Mouse (Mus musculus): Measurements from ENCODE around the gene Ppia. TPM values are rescaled to one million over a fixed set of nuclear protein-coding genes. Genes with fewer than 3 reads are reported as not detected.
"Not testable (repeated sequence)": the region's sequence is repeated elsewhere in the genome, so short reads cannot be mapped to it uniquely, and the experiment has no call there.

The Ppia gene
- polyA plus RNA-seq, 1 experiment = not detected

DNA sequence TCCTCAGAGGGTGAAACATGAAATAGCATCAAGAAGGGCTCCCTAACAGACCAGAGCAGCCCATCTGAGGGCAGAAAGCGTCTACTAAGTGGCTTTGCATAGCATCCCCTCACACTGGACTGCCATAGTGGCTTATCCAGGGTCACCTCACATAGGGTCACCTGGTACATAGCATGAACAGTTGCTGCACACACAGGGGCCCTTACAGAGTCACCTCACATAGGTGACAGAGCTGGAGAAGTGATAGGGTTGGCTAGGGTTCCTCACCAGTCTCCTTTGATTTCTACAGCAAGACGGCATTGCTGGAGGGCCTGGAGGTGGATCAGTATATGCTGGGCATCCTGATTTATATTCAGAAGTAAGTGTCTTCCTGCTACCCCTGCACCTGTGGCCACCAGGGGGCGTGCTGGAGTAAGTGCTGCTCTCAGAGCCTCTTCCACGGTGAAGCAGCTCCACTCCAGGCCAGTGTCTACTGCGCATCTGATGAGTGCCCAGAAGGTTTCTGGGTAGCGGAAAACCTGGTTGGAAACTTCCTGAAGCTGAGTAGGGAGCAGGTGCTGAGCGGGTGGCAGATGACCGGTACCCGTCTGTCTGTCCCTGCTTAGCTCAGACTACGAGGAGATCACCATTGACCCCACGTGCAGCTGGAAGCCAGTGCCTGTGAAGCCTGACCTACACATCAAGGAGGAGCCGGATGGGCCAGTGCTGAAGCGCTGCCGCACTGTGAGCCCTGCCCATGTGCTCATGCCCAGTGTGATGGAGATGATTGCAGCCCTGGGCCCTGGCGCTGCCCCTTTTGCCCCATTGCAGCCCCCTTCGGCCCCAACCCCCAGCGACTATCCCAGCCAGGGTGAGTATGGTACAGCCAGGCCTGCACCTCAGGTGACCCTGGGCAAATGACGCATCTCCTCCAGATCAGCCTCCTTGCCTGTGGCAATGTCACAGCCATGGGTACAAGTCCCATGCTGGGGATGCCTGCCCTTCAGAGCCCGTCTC lies 12.4 kb upstream of the Ppia start:
- no peak overlapping the region for H3K4me3 ChIP-seq (ENCODE audit: insufficient read depth, low read depth, low read length)
- TF ChIP-seq POLR2A (IDR thresholded peaks at IDR 0.05; ENCODE audit: insufficient read depth, low read depth, low read length) = no peak
- peak; percentile 41; the same call in 1 of the 2 replicates for TF ChIP-seq CTCF (IDR thresholded peaks at IDR 0.05; ENCODE audit: insufficient read depth, low read depth, low read length)
- H3K27ac ChIP-seq (ENCODE audit: insufficient read depth, low read depth, low read length) = no peak overlapping the region
- WGBS = 84% methylated on average over 19 of the region's 19 CpGs
- peaks cover 44% of the 10 kb centered on the region for H3K4me1 ChIP-seq (ENCODE audit: control insufficient read depth, insufficient read depth, low read length)

DNA sequence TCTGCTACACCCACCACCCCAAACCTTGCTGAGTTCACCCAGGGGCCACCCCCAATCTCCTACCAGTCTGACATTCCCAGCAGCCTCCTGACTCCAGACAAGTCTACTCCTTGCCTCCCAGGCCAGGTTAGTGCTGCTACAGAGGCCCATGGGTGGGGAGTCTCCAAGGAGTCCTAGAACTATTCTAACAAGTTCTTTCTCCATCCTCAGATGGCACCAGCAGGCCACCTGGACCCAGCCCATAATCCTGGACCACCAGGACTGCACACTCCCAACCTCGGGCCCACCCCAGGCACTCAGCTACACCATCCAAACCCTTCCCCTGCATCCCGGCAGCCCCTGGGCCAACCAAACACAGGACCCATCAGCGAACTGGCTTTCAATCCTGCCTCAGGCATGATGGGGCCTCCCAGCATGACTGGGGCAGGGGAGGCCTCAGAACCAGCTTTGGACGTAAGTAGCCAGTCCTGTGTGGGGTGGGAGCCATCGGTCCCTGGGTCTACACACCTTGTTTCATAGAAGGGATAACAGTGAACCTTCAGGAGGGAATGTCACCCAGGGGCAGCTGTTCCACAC lies 11.3 kb upstream of the Ppia start:
- TF ChIP-seq POLR2A (IDR thresholded peaks at IDR 0.05; ENCODE audit: insufficient read depth, low read depth, low read length) (no peak), CTCF (IDR thresholded peaks at IDR 0.05; ENCODE audit: insufficient read depth, low read depth, low read length) (no peak)
- Histone ChIP-seq H3K4me1 (ENCODE audit: control insufficient read depth, insufficient read depth, low read length) (peaks cover 44% of the 10 kb centered on the region), H3K4me3 (ENCODE audit: insufficient read depth, low read depth, low read length) (no peak overlapping the region), H3K27ac (ENCODE audit: insufficient read depth, low read depth, low read length) (peak overlapping the region; percentile 82)
- 94% methylated on average over 5 of the region's 5 CpGs for WGBS

- H3K4me3 ChIP-seq (ENCODE audit: insufficient read depth, low read depth, low read length) = no peak overlapping the region
- TF ChIP-seq CTCF (IDR thresholded peaks at IDR 0.05; ENCODE audit: insufficient read depth, low read depth, low read length) (0 out of 2 replicates have a peak, but pooled peaks have one; percentile 11), POLR2A (IDR thresholded peaks at IDR 0.05; ENCODE audit: insufficient read depth, low read depth, low read length) (no peak)
- WGBS = 55% methylated on average over 9 of the region's 9 CpGs
- H3K27ac ChIP-seq (ENCODE audit: insufficient read depth, low read depth, low read length) = peak overlapping the region; percentile 82
- H3K4me1 ChIP-seq (ENCODE audit: control insufficient read depth, insufficient read depth, low read length) = peaks cover 50% of the 10 kb centered on the region
Observed at GRCm38 (mm10) chr11:6404699-6405566, 10.3 kb upstream of the Ppia start.

GRCm38 (mm10) chr11:6405591-6406081 lies 9.6 kb upstream of the Ppia start:
- WGBS = 37% methylated on average over 4 of the region's 4 CpGs
- TF ChIP-seq POLR2A (IDR thresholded peaks at IDR 0.05; ENCODE audit: insufficient read depth, low read depth, low read length) (no peak), CTCF (IDR thresholded peaks at IDR 0.05; ENCODE audit: insufficient read depth, low read depth, low read length) (no peak)
- Histone ChIP-seq H3K4me3 (ENCODE audit: insufficient read depth, low read depth, low read length) (no peak overlapping the region), H3K27ac (ENCODE audit: insufficient read depth, low read depth, low read length) (peak overlapping the region; percentile 82), H3K4me1 (ENCODE audit: control insufficient read depth, insufficient read depth, low read length) (peaks cover 54% of the 10 kb centered on the region)

DNA sequence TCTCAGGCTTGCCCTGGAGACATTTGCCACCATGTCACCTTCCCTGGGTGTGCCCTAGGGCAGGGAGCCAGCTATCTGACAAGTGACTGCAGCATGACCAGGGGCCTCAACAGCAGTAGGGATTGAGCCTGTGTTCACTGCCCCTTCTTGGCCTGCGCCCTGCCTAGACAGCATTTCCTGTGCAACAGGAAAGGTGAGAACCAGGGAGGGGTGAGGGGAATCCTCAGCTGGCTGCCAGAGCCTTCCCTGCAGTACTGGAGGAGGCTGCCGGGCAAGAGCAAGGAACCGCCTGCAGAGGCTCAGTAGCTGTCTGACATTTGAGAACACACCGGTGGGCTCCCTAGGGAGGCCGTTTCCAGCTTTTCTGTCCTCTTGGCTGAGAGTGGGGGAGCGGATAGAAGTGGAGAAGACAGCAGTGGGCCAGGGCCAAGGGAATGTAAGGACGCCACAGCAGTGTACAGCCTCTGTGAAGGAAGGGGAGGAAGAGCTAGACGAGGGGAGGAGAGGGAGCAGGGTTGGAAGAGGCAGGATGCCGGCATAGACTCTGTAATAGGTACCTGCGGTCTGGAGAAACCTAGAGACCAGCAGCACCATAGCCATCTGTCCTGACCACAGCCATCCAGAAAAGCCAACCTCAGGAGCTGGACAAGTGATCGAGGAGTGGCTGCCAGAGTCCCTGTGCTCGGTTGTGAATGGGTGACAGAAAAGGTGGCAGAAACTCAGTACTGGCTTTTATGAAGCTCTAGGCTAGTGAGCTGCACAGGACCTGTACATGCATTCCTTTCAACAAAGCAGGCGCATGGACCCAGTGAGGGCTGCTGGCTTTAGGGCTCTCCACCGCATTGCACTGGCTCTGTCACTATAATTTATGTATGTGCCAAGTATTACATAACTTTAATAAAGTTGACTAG lies 8.7 kb upstream of the Ppia start:
- H3K4me3 ChIP-seq (ENCODE audit: insufficient read depth, low read depth, low read length) = no peak overlapping the region
- 31% methylated on average over 14 of the region's 14 CpGs for WGBS
- TF ChIP-seq CTCF (IDR thresholded peaks at IDR 0.05; ENCODE audit: insufficient read depth, low read depth, low read length) (no peak), POLR2A (IDR thresholded peaks at IDR 0.05; ENCODE audit: insufficient read depth, low read depth, low read length) (no peak)
- peak overlapping the region; percentile 82 for H3K27ac ChIP-seq (ENCODE audit: insufficient read depth, low read depth, low read length)
- H3K4me1 ChIP-seq (ENCODE audit: control insufficient read depth, insufficient read depth, low read length) = peaks cover 61% of the 10 kb centered on the region

DNA sequence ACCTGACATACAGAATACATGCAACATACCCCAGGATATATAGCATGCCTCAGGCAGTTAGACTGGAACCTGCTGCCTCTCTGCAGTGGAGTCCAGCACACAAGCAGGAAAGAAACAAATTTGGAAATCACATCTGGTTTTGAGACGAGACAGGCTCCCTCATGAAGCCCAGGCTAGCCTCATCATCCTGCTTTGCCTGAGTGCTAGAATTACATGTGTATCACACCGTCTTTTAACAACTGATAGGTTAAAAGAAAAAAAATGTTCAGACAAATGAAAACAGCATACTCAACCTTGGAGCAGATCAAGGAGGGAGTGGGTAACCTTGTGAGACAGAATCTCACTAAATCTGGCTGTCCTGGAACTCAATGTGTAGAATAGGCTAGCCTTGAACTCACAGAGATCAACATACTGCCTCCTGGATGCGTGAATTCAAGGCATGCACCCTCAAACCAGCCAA lies 8.1 kb upstream of the Ppia start:
- Histone ChIP-seq H3K4me3 (ENCODE audit: insufficient read depth, low read depth, low read length) (no peak overlapping the region), H3K4me1 (ENCODE audit: control insufficient read depth, insufficient read depth, low read length) (peaks cover 63% of the 10 kb centered on the region), H3K27ac (ENCODE audit: insufficient read depth, low read depth, low read length) (0 out of 2 replicates have a peak overlapping the region, but pooled peaks have one; percentile 82)
- no peak for TF ChIP-seq POLR2A (IDR thresholded peaks at IDR 0.05; ENCODE audit: insufficient read depth, low read depth, low read length)
- 86% methylated on average over 3 of the region's 3 CpGs for WGBS

- no peak for TF ChIP-seq CTCF (IDR thresholded peaks at IDR 0.05; ENCODE audit: insufficient read depth, low read depth, low read length)
- no peak for TF ChIP-seq POLR2A (IDR thresholded peaks at IDR 0.05; ENCODE audit: insufficient read depth, low read depth, low read length)
- Histone ChIP-seq H3K27ac (ENCODE audit: insufficient read depth, low read depth, low read length) (peak overlapping the region; percentile 95), H3K4me3 (ENCODE audit: insufficient read depth, low read depth, low read length) (no peak overlapping the region), H3K4me1 (ENCODE audit: control insufficient read depth, insufficient read depth, low read length) (peaks cover 43% of the 10 kb centered on the region)
- WGBS = 12% methylated on average over 5 of the region's 5 CpGs
Observed at GRCm38 (mm10) chr11:6410050-6410602, 5.1 kb upstream of the Ppia start.

- peak overlapping the region; percentile 95; the same call in 1 of the 2 replicates for H3K27ac ChIP-seq (ENCODE audit: insufficient read depth, low read depth, low read length)
- peaks cover 40% of the 10 kb centered on the region for H3K4me1 ChIP-seq (ENCODE audit: control insufficient read depth, insufficient read depth, low read length)
- 88% methylated on average over 5 of the region's 5 CpGs for WGBS
- not testable (repeated sequence) for H3K4me3 ChIP-seq (ENCODE audit: insufficient read depth, low read depth, low read length)
Observed at GRCm38 (mm10) chr11:6410755-6411154, 4.5 kb upstream of the Ppia start.

Data from olfactory bulb, adult 2 months (tissue).